Mouse (Mus musculus) forebrain, embryonic 14.5 days (tissue): ENCODE measurements around the gene Foxa1. TPM values are rescaled to one million over a fixed set of nuclear protein-coding genes. Genes with fewer than 3 reads are reported as not detected.

Source experiments
- ATAC-seq: fragments of 200-750 bp; cut with Nextera tagmentation; 2 replicates; pipeline ENCODE4 v1.8.0; 2017; ENCODE audit warnings: mild to moderate bottlenecking, moderate library complexity
- DNase-seq: peaks from one replicate; pipeline ENCODE4 v3.0.0-alpha.2; 2015; ENCODE audit warnings: low spot score
- H3K27ac ChIP-seq: fragments of 300-500 bp; sonication (generic); 2 replicates; pipeline ENCODE4 v1.5.1; 2014; ENCODE audit warnings: low read depth, mild to moderate bottlenecking, control low read depth, low read length, moderate library complexity
- H3K27me3 ChIP-seq: fragments of 300-500 bp; sonication (generic); replicated peaks from 2 replicates; pipeline ENCODE4 v1.6.1; 2014; ENCODE audit warnings: low read length, control low read depth, mixed read lengths; ENCODE audit not compliant: control insufficient read depth, insufficient read depth
- H3K36me3 ChIP-seq: fragments of 300-500 bp; sonication (generic); 2 replicates; pipeline ENCODE4 v1.6.1; 2014; ENCODE audit warnings: low read length, control low read depth; ENCODE audit not compliant: control insufficient read depth, insufficient read depth
- H3K4me1 ChIP-seq: fragments of 300-500 bp; sonication (generic); 2 replicates; pipeline ENCODE4 v1.6.1; 2014; ENCODE audit warnings: antibody characterized with exemption, low read length, control low read depth; ENCODE audit not compliant: control insufficient read depth, insufficient read depth
- H3K4me2 ChIP-seq: fragments of 300-500 bp; sonication (generic); 2 replicates; pipeline ENCODE4 v1.6.1; 2014; ENCODE audit warnings: mild to moderate bottlenecking, control low read depth, low read length
- H3K4me3 ChIP-seq: fragments of 300-500 bp; sonication (generic); 2 replicates; pipeline ENCODE4 v1.5.1; 2014; ENCODE audit warnings: low read depth, low read length, control low read depth
- H3K9ac ChIP-seq: fragments of 300-500 bp; sonication (generic); 2 replicates; pipeline ENCODE4 v1.6.1; 2014; ENCODE audit warnings: mild to moderate bottlenecking, low read length, control low read depth, moderate library complexity
- H3K9me3 ChIP-seq: fragments of 300-500 bp; sonication (generic); replicated peaks from 2 replicates; pipeline ENCODE4 v1.6.1; 2016; ENCODE audit warnings: low read length, control low read depth, mixed read lengths; ENCODE audit not compliant: control insufficient read depth
- WGBS: fragments of 180-500 bp; shearing (Covaris S2); extraction: QIAGEN DNeasy Blood & Tissue Kit; methylation state at CpG from one replicate; pipeline ENCODE4 v1.1.7; 2014; 5-methylcytosine and 5-hydroxymethylcytosine counted together
- polyA plus RNA-seq: library from polyadenylated mRNA; unstranded; fragments of >200 nt; fragmentation: Nextera tagmentation; extraction: Ambion mirVana; gene quantifications from 2 replicates; pipeline ENCODE4 v1.2.1, GENCODE M21; 2014

The Foxa1 gene
- polyA plus RNA-seq, 1 experiment from 2014 or later = 0.63 TPM

DNA sequence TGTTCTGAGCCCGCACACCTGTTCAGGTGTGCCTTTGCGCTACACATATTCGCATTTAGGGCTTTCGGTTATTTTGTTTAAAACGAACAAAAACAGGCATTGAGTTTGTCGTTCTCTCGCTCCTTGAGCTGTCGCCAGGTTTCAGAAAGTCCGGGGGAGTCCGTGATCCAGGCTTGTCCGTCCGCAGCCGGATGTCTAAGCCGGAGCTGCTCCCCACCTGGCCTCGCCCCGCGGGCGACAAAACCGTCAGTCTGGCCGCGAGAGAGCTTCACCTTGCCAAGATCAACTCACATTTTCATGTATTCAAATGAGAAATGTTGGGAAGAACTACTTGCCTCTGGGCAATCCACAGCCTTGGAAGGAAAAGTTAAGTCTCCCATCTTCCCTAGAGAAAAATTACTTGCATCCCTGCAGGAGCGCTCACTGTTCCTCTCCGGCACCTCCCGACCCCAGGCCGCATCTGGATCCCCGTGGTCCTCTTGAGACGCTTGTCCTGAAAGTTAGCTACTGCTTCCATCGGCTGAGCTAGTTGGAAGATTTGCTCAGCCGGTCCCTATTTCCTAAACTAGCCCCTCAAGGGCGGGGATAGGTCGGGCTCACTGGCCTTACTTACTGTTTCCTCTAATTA lies 3.6 kb upstream of the Foxa1 start:
- H3K27ac ChIP-seq = no peak overlapping the region
- H3K4me1 ChIP-seq = 0 out of 2 replicates have a peak, but pooled peaks cover 2% of the 10 kb centered on the region
- H3K27me3 ChIP-seq = peaks cover 94% of the 10 kb centered on the region
- H3K9me3 ChIP-seq = no peaks in the 10 kb centered on the region
- ATAC-seq = no peak
- DNase-seq = peak; percentile 3
- 2% methylated on average over 31 of the region's 31 CpGs for WGBS
- no peak overlapping the region for H3K4me2 ChIP-seq
- no peak overlapping the region for H3K9ac ChIP-seq
- H3K4me3 ChIP-seq = no peak overlapping the region
- H3K36me3 ChIP-seq = no peaks in the 10 kb centered on the region

- H3K9me3 ChIP-seq = no peaks in the 10 kb centered on the region
- ATAC-seq = no peak
Observed at GRCm38 (mm10) chr12:57549667-57550160, 3.0 kb upstream of the Foxa1 start.

GRCm38 (mm10) chr12:57548981-57549666 lies 2.4 kb upstream of the Foxa1 start:
- H3K9ac ChIP-seq = no peak overlapping the region
- H3K4me2 ChIP-seq = no peak overlapping the region
- no peak for DNase-seq
- H3K36me3 ChIP-seq = no peaks in the 10 kb centered on the region
- no peak overlapping the region for H3K4me3 ChIP-seq
- H3K4me1 ChIP-seq = 0 out of 2 replicates have a peak, but pooled peaks cover 2% of the 10 kb centered on the region
- H3K27me3 ChIP-seq = peaks cover 98% of the 10 kb centered on the region
- no peak for ATAC-seq
- H3K9me3 ChIP-seq = no peaks in the 10 kb centered on the region
- no peak overlapping the region for H3K27ac ChIP-seq
- 2% methylated on average over 25 of the region's 25 CpGs for WGBS

More at GRCm38 (mm10) chr12:57549667-57550160, 3.0 kb upstream of the Foxa1 start:
- Histone ChIP-seq H3K9ac (no peak overlapping the region), H3K36me3 (no peaks in the 10 kb centered on the region), H3K27ac (no peak overlapping the region), H3K4me2 (no peak overlapping the region), H3K4me1 (0 out of 2 replicates have a peak, but pooled peaks cover 2% of the 10 kb centered on the region), H3K27me3 (peaks cover 97% of the 10 kb centered on the region), H3K4me3 (no peak overlapping the region)
- WGBS = 1% methylated on average over 15 of the region's 15 CpGs
- peak; percentile 3 for DNase-seq

- Histone ChIP-seq H3K36me3 (no peaks in the 10 kb centered on the region), H3K4me3 (no peak overlapping the region), H3K4me1 (0 out of 2 replicates have a peak, but pooled peaks cover 2% of the 10 kb centered on the region), H3K27ac (no peak overlapping the region), H3K9ac (no peak overlapping the region), H3K27me3 (peaks cover 98% of the 10 kb centered on the region), H3K9me3 (no peaks in the 10 kb centered on the region), H3K4me2 (no peak overlapping the region)
- 0% methylated on average over 20 of the region's 20 CpGs for WGBS
- DNase-seq = peak; percentile 48
- no peak for ATAC-seq
Observed at GRCm38 (mm10) chr12:57548352-57548980, 1.8 kb upstream of the Foxa1 start.

DNA sequence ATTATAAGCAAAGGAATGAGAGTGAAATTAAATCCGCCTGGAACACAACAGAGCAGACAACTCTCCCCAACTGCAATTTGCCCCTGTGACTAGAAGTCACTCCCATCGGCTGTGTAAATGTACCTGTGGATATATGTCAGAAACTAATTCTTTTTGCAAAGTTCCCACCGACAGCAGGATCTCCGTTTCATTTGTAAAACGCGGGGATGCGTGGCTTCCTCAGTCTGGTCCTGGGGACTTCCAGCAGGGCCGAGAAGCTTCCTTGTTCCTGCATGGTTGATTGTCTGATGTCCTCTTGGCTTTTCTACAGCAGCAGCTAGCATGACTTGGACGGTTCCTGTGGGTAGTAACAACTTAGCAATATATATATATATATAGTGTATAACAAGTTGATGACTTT lies 1.2 kb upstream of the Foxa1 start:
- Histone ChIP-seq H3K4me1 (0 out of 2 replicates have a peak, but pooled peaks cover 2% of the 10 kb centered on the region), H3K9me3 (no peaks in the 10 kb centered on the region), H3K9ac (no peak overlapping the region), H3K27me3 (peaks cover 98% of the 10 kb centered on the region), H3K4me3 (no peak overlapping the region), H3K4me2 (no peak overlapping the region), H3K27ac (no peak overlapping the region), H3K36me3 (no peaks in the 10 kb centered on the region)
- DNase-seq (peak; percentile 11), ATAC-seq (no peak)
- under 1% methylated on average over 9 of the region's 9 CpGs for WGBS

DNA sequence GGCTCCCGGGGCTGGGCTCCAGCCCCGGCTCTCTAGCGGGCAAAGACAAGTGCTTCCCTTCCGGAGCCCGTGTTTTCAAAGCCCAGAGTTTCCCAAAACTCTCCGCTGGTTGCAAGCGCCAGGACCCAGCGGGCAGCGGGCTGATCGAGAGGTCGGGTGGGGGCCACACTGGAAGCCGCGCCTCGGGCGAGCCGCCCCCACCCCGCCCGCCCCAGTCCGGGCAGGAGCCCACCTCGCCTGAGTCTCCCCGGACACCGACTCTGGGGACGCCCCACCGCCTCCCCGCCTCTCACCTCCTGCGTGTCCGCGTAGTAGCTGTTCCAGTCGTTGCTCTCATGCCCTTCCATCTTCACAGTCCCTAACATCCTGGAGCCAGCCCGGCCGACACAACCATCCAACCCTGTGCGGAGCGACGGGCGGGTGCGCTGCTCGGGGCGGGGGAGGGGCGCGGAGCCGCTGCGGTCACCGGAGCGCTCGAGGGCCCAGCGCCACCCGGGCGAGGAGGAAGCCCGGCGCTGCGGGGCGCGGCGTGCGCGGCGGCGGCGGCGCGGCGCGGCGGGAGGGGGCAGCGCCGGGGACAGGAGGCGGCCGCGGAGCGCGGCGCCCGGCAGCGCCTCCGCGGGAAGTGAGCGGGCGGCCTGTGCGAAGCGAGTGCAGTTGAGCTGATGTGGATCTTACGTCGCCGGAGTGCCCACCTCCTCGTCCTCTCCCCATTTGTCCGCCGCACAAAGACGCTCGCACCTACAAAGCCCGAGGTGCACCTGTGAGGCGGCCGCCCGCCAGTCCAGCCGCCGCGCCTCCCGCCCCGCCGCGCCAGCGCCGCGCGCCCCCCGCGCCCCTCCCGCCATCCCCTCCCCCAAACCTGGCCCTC lies 1.1 kb downstream of the Foxa1 start:
- Histone ChIP-seq H3K9ac (peak overlapping the region; percentile 41), H3K9me3 (no peaks in the 10 kb centered on the region), H3K27me3 (peaks cover 98% of the 10 kb centered on the region), H3K36me3 (no peaks in the 10 kb centered on the region), H3K4me1 (peaks cover 6% of the 10 kb centered on the region; the same call in 1 of the 2 replicates), H3K4me2 (peak overlapping the region; percentile 79), H3K4me3 (peak overlapping the region; percentile 36), H3K27ac (0 out of 2 replicates have a peak overlapping the region, but pooled peaks have one; percentile 21)
- peak; percentile 56 for ATAC-seq
- under 1% methylated on average over 79 of the region's 106 CpGs for WGBS
- peak; percentile 36 for DNase-seq

DNA sequence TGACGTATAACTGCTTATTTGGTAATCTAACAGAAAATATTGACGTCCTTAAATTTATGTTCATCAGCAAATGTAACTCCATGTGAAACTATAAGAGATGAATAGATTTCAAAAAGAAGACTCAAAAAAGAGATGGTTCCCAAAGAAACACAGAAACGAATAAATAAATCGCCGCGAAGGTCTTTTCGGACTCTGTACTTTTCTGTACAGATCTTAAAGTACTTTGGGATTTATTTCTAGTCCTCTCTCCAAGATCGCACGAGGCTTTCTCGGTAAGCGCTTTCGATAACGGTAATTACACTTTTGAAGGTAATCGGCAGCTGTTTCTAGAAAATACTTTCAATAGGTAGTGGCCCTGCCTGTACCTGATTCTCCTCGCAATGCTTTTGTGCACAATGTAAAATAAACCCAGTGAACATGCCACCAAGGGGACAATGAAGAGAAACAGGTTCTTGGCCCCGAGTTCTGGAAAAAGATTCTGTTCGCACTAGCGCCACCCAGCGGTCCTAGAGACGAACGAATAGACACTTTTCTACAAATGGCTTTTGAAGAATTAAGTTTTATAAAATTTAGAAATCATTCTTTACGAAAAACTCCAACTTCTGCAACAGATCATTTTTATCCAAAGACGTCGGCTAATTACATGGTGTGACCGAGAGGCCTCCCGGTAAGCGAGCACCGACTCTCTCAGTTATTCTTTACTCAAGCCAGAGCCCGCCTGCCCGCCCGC lies 1.9 kb downstream of the Foxa1 start:
- Histone ChIP-seq H3K4me3 (peak overlapping the region; percentile 36), H3K27ac (no peak overlapping the region), H3K9ac (peak overlapping the region; percentile 41; the same call in 1 of the 2 replicates), H3K4me2 (peak overlapping the region; percentile 79), H3K27me3 (peaks cover 94% of the 10 kb centered on the region), H3K36me3 (no peaks in the 10 kb centered on the region), H3K4me1 (peaks cover 6% of the 10 kb centered on the region; the same call in 1 of the 2 replicates), H3K9me3 (no peaks in the 10 kb centered on the region)
- DNase-seq (peak; percentile 84), ATAC-seq (peak; percentile 45)
- WGBS = 1% methylated on average over 31 of the region's 31 CpGs

- H3K27ac ChIP-seq = no peak overlapping the region
- WGBS = 3% methylated on average over 10 of the region's 10 CpGs
- no peak overlapping the region for H3K4me2 ChIP-seq
- H3K9me3 ChIP-seq = no peaks in the 10 kb centered on the region
- DNase-seq (no peak), ATAC-seq (no peak)
- H3K27me3 ChIP-seq = peaks cover 93% of the 10 kb centered on the region
- no peaks in the 10 kb centered on the region for H3K36me3 ChIP-seq
- H3K4me1 ChIP-seq = peaks cover 7% of the 10 kb centered on the region; the same call in 1 of the 2 replicates
- no peak overlapping the region for H3K9ac ChIP-seq
- H3K4me3 ChIP-seq = no peak overlapping the region
Observed at GRCm38 (mm10) chr12:57543627-57543991, 3.1 kb downstream of the Foxa1 start.
